Mouse (Mus musculus) brain, embryonic 14.5 days (tissue): Measurements from ENCODE around the gene Slc1a7. TPM values are rescaled to one million over a fixed set of nuclear protein-coding genes. Genes with fewer than 3 reads are reported as not detected.

Experiments
- DNase-seq: peaks from one replicate; pipeline ENCODE4 v3.0.0-alpha.2; 2011; ENCODE audit warnings: low read depth
- CTCF ChIP-seq: fragments of 200-500 bp; IDR thresholded peaks from 2 replicates; pipeline ENCODE4 v1.5.1; 2012; ENCODE audit warnings: inconsistent platforms, mild to moderate bottlenecking, moderate library complexity, borderline replicate concordance; ENCODE audit not compliant: insufficient read depth, insufficient read length; ENCODE audit errors: extremely low read depth
- POLR2A ChIP-seq: fragments of 200-500 bp; IDR thresholded peaks from 2 replicates; pipeline ENCODE4 v1.6.1; 2012; ENCODE audit warnings: mild to moderate bottlenecking, inconsistent platforms, borderline replicate concordance; ENCODE audit not compliant: poor library complexity, insufficient read depth, insufficient read length, severe bottlenecking; ENCODE audit errors: extremely low read depth
- polyA plus RNA-seq: library from polyadenylated mRNA; depleted of rRNA; stranded (reverse); fragments of >200 nt; gene quantifications from 2 replicates; pipeline ENCODE4 v1.2.3, GENCODE M21; 2012; rRNA removed

Gene Slc1a7
- 0.08 and 0.10 TPM in 2 replicates for polyA plus RNA-seq

GRCm38 (mm10) chr4:107967966-107968682, at the start of gene Slc1a7:
Slc1a7 (plus strand) TSS chr4:107968332.
- DNase-seq, result no peak
- TF ChIP-seq POLR2A (no peak), CTCF (no peak)

- TF ChIP-seq CTCF, result no peak
- DNase-seq, result no peak
Observed at GRCm38 (mm10) chr4:107920336-107920735, 47.8 kb upstream of the Slc1a7 start.

- DNase-seq, result no peak
- TF ChIP-seq POLR2A, result no peak
- no peak for TF ChIP-seq CTCF
Observed at GRCm38 (mm10) chr4:107921152-107921695, 46.9 kb upstream of the Slc1a7 start.

- TF ChIP-seq CTCF (no peak), POLR2A (no peak)
- DNase-seq, result no peak
Observed at GRCm38 (mm10) chr4:107921952-107922351, 46.2 kb upstream of the Slc1a7 start.

- DNase-seq, result peak; percentile 95
- TF ChIP-seq CTCF (peak; percentile 1; the same call in 1 of the 2 replicates), POLR2A (peak; percentile 38; the same call in 1 of the 2 replicates)
Observed at GRCm38 (mm10) chr4:107923145-107923802, 44.9 kb upstream of the Slc1a7 start, which contains the start of gene Cpt2. Cpt2 (minus strand) TSS chr4:107923610.

- no peak for TF ChIP-seq CTCF
- TF ChIP-seq POLR2A, result no peak
- DNase-seq, result no peak
Observed at GRCm38 (mm10) chr4:107923803-107924194, 44.3 kb upstream of the Slc1a7 start.

- no peak for DNase-seq
- TF ChIP-seq POLR2A (no peak), CTCF (no peak)
Observed at GRCm38 (mm10) chr4:107928269-107928668, 39.9 kb upstream of the Slc1a7 start.

- DNase-seq, result no peak
- TF ChIP-seq POLR2A (no peak), CTCF (no peak)
Observed at GRCm38 (mm10) chr4:107928726-107929125, 39.4 kb upstream of the Slc1a7 start.

GRCm38 (mm10) chr4:107931453-107931852, 36.7 kb upstream of the Slc1a7 start:
- no peak for TF ChIP-seq POLR2A
- TF ChIP-seq CTCF, result no peak
- DNase-seq, result no peak

- DNase-seq, result no peak
- TF ChIP-seq POLR2A (no peak), CTCF (no peak)
Observed at GRCm38 (mm10) chr4:107933239-107933638, 34.9 kb upstream of the Slc1a7 start.

- no peak for TF ChIP-seq POLR2A
- no peak for TF ChIP-seq CTCF
- DNase-seq, result no peak
Observed at GRCm38 (mm10) chr4:107935254-107935653, 32.9 kb upstream of the Slc1a7 start.

GRCm38 (mm10) chr4:107937338-107937737, 30.8 kb upstream of the Slc1a7 start:
- DNase-seq, result peak; percentile 91
- TF ChIP-seq POLR2A (no peak), CTCF (peak; percentile 68)

- DNase-seq, result no peak
Observed at GRCm38 (mm10) chr4:107938124-107938523, 30.0 kb upstream of the Slc1a7 start.

More at GRCm38 (mm10) chr4:107938124-107938523, 30.0 kb upstream of the Slc1a7 start:
- no peak for TF ChIP-seq CTCF
- no peak for TF ChIP-seq POLR2A
